Mouse (Mus musculus): ENCODE data around the gene Crybb3.

DNA sequence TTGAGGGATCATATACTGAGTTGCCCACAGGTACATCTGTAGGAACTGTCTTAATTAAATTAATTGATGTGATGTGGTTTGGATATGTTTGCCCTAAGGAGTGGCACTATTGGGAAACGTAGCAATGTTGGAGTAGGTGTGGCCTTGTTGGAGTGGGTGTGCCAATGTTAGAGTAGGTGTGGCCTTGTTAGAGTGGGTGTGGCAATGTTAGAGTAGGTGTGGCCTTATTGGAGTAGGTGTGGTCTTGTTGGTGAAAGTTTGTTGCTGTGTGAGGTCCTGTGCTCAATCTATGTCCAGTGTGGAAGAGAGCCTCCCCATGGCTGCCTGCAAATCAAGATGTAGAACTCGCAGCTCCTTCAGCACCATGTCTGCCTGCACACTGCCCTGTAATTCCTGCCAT, 2.9 kb upstream of the Crybb3 start:
- no peak for TF ChIP-seq CTCF (IDR thresholded peaks at IDR 0.05; ENCODE audit: insufficient read depth, low read depth, low read length)
- no peak for TF ChIP-seq POLR2A (IDR thresholded peaks at IDR 0.05; ENCODE audit: insufficient read depth, low read depth, low read length)

Measured in olfactory bulb, adult 2 months (tissue).